Mouse (Mus musculus) T-helper 1 cell (primary cell): ENCODE results near the gene Rtl9.

Source experiments
- in situ Hi-C: fragments of 300-600 bp; cut with MboI, MseI; formaldehyde crosslinking; loops from one replicate; pipeline ENCODE4 v1.15.1; 2025; ENCODE audit warnings: high pct_unique_total_duplicates

Rtl9 gene

GRCm38 (mm10) chrX:143099044-143099754 lies at the start of gene Rtl9:
Gene Rtl9, plus strand, starts transcription at chrX:143099594.
- in situ Hi-C loops, result loop anchor here (10.0 kb wide), 1 partner anchor 186 kb away; no protein-coding TSS in a partner anchor

DNA sequence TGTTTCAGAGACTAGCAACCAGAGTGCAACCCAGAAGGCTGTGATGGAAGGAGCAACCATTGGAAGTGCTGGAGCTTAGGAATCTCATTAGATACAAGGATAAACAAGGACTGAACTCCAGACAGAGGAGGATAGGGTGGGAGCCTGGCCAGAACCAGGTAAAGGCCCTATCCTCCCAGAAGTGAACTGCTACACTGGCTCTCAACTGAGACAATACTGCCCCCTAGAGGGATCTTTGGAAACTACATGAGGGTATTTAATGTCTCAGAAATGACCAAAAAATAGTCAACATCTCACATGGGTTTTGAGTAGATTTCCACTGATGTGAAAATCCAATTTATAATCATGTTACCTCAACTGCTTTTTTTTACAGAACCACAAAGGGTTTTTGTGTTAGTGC lies 47.9 kb upstream of the Rtl9 start:
- in situ Hi-C loops, result loop anchor here (5.0 kb wide), 1 partner anchor 229 kb away; no protein-coding TSS in a partner anchor

- in situ Hi-C loops, result loop anchor here (5.0 kb wide), 1 partner anchor 230 kb away; no protein-coding TSS in a partner anchor
Observed at GRCm38 (mm10) chrX:143051921-143052320, 47.5 kb upstream of the Rtl9 start.

GRCm38 (mm10) chrX:143058829-143059228 lies 40.6 kb upstream of the Rtl9 start:
- in situ Hi-C loops, result loop anchor here (5.0 kb wide), 1 partner anchor 507 kb away; no protein-coding TSS in a partner anchor

GRCm38 (mm10) chrX:143062641-143063355 lies 36.6 kb upstream of the Rtl9 start:
- in situ Hi-C loops, result no loop called here

- in situ Hi-C loops, result no loop called here
Observed at GRCm38 (mm10) chrX:143063780-143064179, 35.6 kb upstream of the Rtl9 start.

DNA sequence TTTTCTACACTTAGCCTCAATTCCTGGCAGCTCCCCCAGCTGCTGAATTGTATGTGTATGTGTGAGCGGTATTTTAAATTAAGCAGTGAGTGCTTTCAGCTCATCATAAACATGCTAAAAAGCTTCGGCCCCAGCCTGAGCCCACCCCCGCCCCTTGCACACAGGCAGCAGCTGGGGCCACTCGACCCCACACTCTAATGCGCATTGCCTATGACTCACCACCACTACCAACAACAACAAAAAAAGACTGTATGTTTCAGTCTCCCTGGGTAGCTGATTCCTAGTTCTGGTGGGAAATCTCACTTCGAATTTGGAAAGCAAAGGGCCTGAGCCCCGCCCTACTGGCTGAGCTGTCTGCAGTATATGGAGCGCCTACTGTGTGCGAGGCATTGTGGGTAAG lies 35.1 kb upstream of the Rtl9 start:
- in situ Hi-C loops, result no loop called here

DNA sequence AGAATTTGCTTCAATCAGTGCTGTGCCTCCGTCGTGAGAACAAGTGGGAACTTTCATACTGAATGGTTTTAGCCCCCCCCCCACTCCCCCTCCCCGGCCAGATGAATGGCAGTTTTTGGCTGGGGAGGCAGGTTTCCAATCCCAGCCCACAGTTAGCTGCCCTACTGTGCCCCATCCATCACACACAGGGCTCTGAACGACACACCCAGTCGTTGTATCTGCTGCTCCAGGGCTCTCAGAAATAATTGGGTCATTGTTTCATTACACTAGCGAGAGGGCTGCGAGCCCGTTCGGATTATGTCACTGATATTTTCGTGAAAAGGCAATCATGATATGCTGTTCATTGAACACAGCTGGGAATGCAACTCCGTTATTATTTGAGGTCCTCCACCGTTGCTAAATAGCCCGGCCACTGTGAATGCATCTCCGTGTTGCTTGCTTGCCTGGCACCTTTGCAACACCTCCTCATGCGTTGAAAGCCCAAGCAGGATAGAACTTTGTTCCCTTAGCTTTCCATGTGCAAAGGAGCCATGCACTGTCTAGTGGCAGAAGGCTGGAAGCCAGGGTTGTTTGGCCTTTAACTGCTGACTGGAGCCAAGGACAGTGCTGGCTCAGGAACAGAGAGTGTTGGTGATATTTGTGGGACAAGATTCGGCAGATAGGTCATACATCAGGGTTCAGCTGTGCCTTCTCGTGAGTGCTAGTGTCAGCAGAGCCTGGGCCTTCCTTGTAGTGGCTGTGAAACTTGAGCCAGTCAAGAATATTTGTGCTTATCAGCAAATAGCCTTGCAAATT lies 32.9 kb upstream of the Rtl9 start:
- in situ Hi-C loops, result no loop called here

DNA sequence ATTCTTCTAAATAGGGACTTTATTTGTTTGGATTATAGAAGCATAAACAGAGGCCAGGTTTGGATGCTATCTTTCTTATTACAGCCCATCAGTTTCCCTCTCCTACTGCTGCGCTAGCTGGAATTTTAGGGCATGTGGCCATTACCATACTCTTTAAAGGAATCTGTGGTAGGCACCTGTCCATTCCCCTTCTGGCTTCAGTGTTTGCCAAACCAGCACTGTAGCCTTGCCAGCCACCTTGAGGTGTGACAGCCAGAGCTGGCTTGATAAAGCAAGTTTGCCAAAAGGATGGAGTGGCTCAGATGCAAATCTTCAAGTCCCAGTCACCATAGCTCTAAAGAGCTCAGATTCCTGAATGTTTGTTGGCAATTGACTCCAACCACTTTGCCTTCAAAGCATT lies 32.3 kb upstream of the Rtl9 start:
- in situ Hi-C loops, result no loop called here

- in situ Hi-C loops, result no loop called here
Observed at GRCm38 (mm10) chrX:143067576-143067975, 31.8 kb upstream of the Rtl9 start.

DNA sequence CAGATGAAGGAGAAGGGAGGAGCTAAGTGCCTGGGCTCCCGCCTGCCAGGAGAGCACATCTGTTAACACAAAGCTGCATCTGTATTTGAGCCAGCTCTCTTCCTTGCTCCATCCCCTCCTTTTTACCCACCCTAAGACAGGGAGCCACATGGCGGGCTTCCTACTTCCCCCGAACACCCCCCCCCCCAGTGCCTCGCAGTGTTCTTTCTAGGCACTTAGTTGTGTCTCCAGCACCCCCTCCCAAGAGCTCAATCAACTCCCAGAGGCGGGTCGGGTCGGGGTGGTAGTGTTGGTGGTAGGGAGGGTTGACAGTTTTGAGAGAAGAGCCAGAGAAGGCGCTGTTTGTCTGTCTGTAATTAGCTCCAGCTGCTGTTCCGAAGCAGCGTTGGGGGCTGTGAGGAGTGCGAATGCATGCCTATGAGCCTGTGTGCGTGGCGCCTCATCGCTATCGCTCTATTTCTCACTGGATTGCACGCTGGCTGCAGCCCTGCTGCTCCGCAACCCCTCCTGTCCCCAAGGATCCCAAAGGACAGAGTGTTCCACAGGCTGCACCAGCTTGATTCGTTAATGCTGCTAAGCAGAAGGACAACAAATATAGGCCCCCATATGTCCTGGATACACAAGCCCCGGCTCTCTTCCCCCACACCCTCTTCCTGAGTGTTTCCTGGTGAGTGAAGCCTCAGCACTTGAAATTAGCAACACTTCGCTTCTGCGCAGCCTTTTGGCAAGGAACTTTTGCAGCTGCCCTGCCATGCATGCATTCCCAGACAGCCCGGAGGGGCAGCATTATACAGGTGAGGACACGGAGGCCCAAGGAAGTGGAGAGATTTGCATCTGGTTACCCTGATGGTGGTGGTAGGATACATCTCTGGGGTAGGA lies 18.7 kb upstream of the Rtl9 start:
- in situ Hi-C loops, result no loop called here

GRCm38 (mm10) chrX:143082732-143083131 lies 16.7 kb upstream of the Rtl9 start:
- in situ Hi-C loops, result no loop called here

DNA sequence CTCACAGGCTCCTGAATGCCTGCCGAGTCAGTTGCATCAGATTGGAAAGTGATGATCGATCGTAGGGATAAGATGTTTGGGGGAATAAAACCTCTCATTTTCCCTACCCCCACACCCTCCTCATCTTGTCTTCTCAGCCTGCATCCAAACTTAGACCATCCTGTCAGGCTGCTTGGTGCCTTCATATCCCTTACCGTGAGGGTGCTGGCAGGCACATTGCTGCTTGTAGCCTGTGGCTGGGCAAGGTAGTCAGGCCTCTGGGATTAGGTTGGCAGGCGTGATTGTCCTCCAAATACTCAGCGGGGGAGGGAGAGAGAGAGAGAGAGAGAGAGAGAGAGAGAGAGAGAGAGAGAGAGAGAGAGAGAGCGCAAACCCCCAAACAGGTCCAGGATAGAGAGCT lies 11.2 kb upstream of the Rtl9 start:
- in situ Hi-C loops, result no loop called here

GRCm38 (mm10) chrX:143090904-143091588 lies 8.3 kb upstream of the Rtl9 start:
- in situ Hi-C loops, result loop anchor here (10.0 kb wide), 1 partner anchor 194 kb away; no protein-coding TSS in a partner anchor

DNA sequence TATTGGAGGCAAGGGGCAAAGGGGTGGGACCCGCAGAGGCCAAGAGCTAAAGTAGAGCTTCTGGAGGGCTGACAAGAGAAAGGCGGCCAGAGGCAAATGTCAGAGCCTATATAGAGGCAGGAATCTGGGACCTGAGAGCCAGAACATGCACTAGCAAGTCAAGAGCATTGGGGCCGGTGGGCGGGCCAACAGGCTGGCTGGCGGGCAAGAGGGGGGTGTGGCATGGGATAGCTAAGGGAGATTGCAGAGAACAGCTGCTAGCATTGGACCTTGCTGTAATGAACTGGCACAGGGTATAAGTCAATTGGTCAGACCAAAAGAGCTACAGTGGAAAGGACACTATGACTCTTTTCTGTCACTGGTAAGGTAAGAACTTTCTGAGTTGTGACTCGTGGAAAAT lies 1.8 kb upstream of the Rtl9 start:
- in situ Hi-C loops, result loop anchor here (10.0 kb wide), 1 partner anchor 187 kb away; no protein-coding TSS in a partner anchor

- in situ Hi-C loops, result loop anchor here (5.0 kb wide), 1 partner anchor 344 kb away; no protein-coding TSS in a partner anchor
Observed at GRCm38 (mm10) chrX:143103146-143103545, 3.8 kb downstream of the Rtl9 start.

GRCm38 (mm10) chrX:143105866-143106265 lies 6.5 kb downstream of the Rtl9 start:
- in situ Hi-C loops, result no loop called here

DNA sequence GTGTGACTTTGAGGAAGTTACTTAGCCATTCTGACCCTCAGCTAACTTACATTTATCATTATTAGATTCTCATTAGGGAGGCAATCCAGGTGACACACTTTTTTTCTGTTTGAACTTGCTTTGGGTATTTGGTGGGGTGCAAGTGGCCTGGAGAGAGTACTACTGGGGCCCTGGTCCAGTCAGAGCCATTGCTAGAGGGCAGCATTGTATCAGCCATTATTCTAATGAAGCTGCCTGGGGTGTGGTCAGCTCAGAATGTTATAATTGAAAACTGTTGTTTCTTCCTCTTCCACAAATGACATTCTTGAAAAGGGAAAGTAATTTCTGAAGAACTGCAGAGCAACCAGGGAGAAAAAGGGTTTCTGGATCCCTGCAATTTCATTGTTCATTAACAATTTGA lies 13.2 kb downstream of the Rtl9 start:
- in situ Hi-C loops, result no loop called here
